Mouse (Mus musculus) neural tube, embryonic 11.5 days (tissue): ENCODE measurements at regions not wholly inside any gene's neighbourhood (a gene's known extent, or its start where the extent isn't known, plus 50 kb on each side); places are given as distances from the start of the nearest gene placed in this dataset.

ENCODE experiments used
- ATAC-seq: fragments of 200-750 bp; cut with Nextera tagmentation; 2 replicates; pipeline ENCODE4 v1.8.0; 2017; ENCODE audit warnings: moderate number of reproducible peaks, mild to moderate bottlenecking, moderate TSS enrichment, moderate library complexity; ENCODE audit not compliant: insufficient read depth, low FRiP score, low TSS enrichment
- DNase-seq: peaks from one replicate; pipeline ENCODE4 v3.0.0-alpha.2; 2015; ENCODE audit warnings: low spot score
- H3K27ac ChIP-seq: fragments of 300-500 bp; sonication (generic); 2 replicates; pipeline ENCODE4 v1.5.1; 2014; ENCODE audit warnings: low read depth, mild to moderate bottlenecking, low read length
- H3K27me3 ChIP-seq: fragments of 300-500 bp; sonication (generic); 2 replicates; pipeline ENCODE4 v1.6.1; 2014; ENCODE audit warnings: mild to moderate bottlenecking, low read length, mixed read lengths; ENCODE audit not compliant: control insufficient read depth, insufficient read depth
- H3K36me3 ChIP-seq: fragments of 300-500 bp; sonication (generic); 2 replicates; pipeline ENCODE4 v1.6.1; 2014; ENCODE audit warnings: mild to moderate bottlenecking, low read length, moderate library complexity, mixed read lengths; ENCODE audit not compliant: control insufficient read depth, insufficient read depth
- H3K4me1 ChIP-seq: fragments of 300-500 bp; sonication (generic); 2 replicates; pipeline ENCODE4 v1.6.1; 2014; ENCODE audit warnings: low read length, mixed read lengths; ENCODE audit not compliant: control insufficient read depth, insufficient read depth
- H3K4me2 ChIP-seq: fragments of 300-500 bp; sonication (generic); 2 replicates; pipeline ENCODE4 v1.6.1; 2014; ENCODE audit warnings: low read depth, mild to moderate bottlenecking, moderate library complexity
- H3K4me3 ChIP-seq: fragments of 300-500 bp; sonication (generic); 2 replicates; pipeline ENCODE4 v1.5.1; 2014; ENCODE audit warnings: low read depth, low read length
- H3K9ac ChIP-seq: fragments of 300-500 bp; sonication (generic); 2 replicates; pipeline ENCODE4 v1.6.1; 2014; ENCODE audit warnings: mild to moderate bottlenecking, low read length
- H3K9me3 ChIP-seq: fragments of 300-500 bp; sonication (generic); 2 replicates; pipeline ENCODE4 v1.6.1; 2016; ENCODE audit warnings: low read length; ENCODE audit not compliant: control insufficient read depth
- WGBS: fragments of 180-500 bp; shearing (Covaris S2); extraction: QIAGEN DNeasy Blood & Tissue Kit; methylation state at CpG from one replicate; pipeline ENCODE4 v1.1.7; 2014; 5-methylcytosine and 5-hydroxymethylcytosine counted together

- H3K36me3 ChIP-seq = no peaks in the 10 kb centered on the region
- no peak overlapping the region for H3K4me2 ChIP-seq
- DNase-seq (no peak), ATAC-seq (no peak)
- WGBS = 84% methylated on average over 3 of the region's 3 CpGs
- H3K27ac ChIP-seq = no peak overlapping the region
- H3K9me3 ChIP-seq = no peaks in the 10 kb centered on the region
- H3K4me3 ChIP-seq = no peak overlapping the region
- no peaks in the 10 kb centered on the region for H3K27me3 ChIP-seq
- no peaks in the 10 kb centered on the region for H3K4me1 ChIP-seq
- no peak overlapping the region for H3K9ac ChIP-seq
Measured at GRCm38 (mm10) chr4:21170734-21171133, 515.0 kb downstream of the Prdm13 start.

GRCm38 (mm10) chr4:21162124-21162523, 523.6 kb downstream of the Prdm13 start:
- ATAC-seq (no peak), DNase-seq (no peak)
- Histone ChIP-seq H3K27me3 (no peaks in the 10 kb centered on the region), H3K4me1 (no peaks in the 10 kb centered on the region), H3K27ac (no peak overlapping the region), H3K4me3 (no peak overlapping the region), H3K4me2 (no peak overlapping the region), H3K9me3 (no peaks in the 10 kb centered on the region), H3K9ac (no peak overlapping the region), H3K36me3 (no peaks in the 10 kb centered on the region)

GRCm38 (mm10) chr4:21125892-21126291, 559.9 kb downstream of the Prdm13 start:
- Histone ChIP-seq H3K9me3 (no peaks in the 10 kb centered on the region), H3K27me3 (no peaks in the 10 kb centered on the region), H3K9ac (no peak overlapping the region), H3K36me3 (no peaks in the 10 kb centered on the region), H3K4me1 (no peaks in the 10 kb centered on the region), H3K4me3 (no peak overlapping the region), H3K4me2 (no peak overlapping the region), H3K27ac (no peak overlapping the region)
- WGBS = 90% methylated on average over 1 of the region's 1 CpGs
- ATAC-seq = no peak
- no peak for DNase-seq

- ATAC-seq (peak; percentile 75), DNase-seq (no peak)
- Histone ChIP-seq H3K27ac (no peak overlapping the region), H3K4me1 (no peaks in the 10 kb centered on the region), H3K4me2 (no peak overlapping the region), H3K4me3 (no peak overlapping the region), H3K36me3 (no peaks in the 10 kb centered on the region), H3K9ac (no peak overlapping the region), H3K9me3 (no peaks in the 10 kb centered on the region), H3K27me3 (no peaks in the 10 kb centered on the region)
- WGBS = 41% methylated on average over 1 of the region's 1 CpGs
Measured at GRCm38 (mm10) chr4:21095741-21096140, 590.0 kb downstream of the Prdm13 start.

- Histone ChIP-seq H3K4me3 (no peak overlapping the region), H3K9ac (no peak overlapping the region), H3K4me2 (no peak overlapping the region), H3K36me3 (no peaks in the 10 kb centered on the region), H3K27ac (no peak overlapping the region), H3K9me3 (no peaks in the 10 kb centered on the region), H3K4me1 (no peaks in the 10 kb centered on the region), H3K27me3 (no peaks in the 10 kb centered on the region)
- DNase-seq (no peak), ATAC-seq (no peak)
- WGBS = 89% methylated on average over 3 of the region's 3 CpGs
Measured at GRCm38 (mm10) chr4:21070198-21070785, 615.5 kb downstream of the Prdm13 start.
